Mouse (Mus musculus): ENCODE measurements at regions not wholly inside any gene's neighbourhood (a gene's known extent, or its start where the extent isn't known, plus 50 kb on each side); places are given as distances from the start of the nearest gene placed in this dataset.

- DNase-seq: peak; percentile 29
Observed at GRCm38 (mm10) chr6:89059431-89059975, 157.5 kb downstream of the Tpra1 start.

GRCm38 (mm10) chr6:89064977-89065580 lies 163.0 kb downstream of the Tpra1 start:
- DNase-seq: no peak

GRCm38 (mm10) chr6:89066588-89066987 lies 164.5 kb downstream of the Tpra1 start:
- no peak for DNase-seq

GRCm38 (mm10) chr6:89068286-89068685 lies 166.2 kb downstream of the Tpra1 start:
- DNase-seq: no peak

- no peak for DNase-seq
Observed at GRCm38 (mm10) chr6:89069108-89069507, 167.1 kb downstream of the Tpra1 start.

GRCm38 (mm10) chr6:89070011-89070410 lies 168.0 kb downstream of the Tpra1 start:
- no peak for DNase-seq

GRCm38 (mm10) chr6:89071766-89072165 lies 169.7 kb downstream of the Tpra1 start:
- DNase-seq: no peak

GRCm38 (mm10) chr6:89072569-89072968 lies 170.5 kb downstream of the Tpra1 start:
- DNase-seq: no peak

- DNase-seq: no peak
Observed at GRCm38 (mm10) chr6:89081624-89082300, 179.7 kb downstream of the Tpra1 start.

GRCm38 (mm10) chr6:89084437-89084836 lies 182.4 kb downstream of the Tpra1 start:
- DNase-seq: peak; percentile 22

- no peak for DNase-seq
Observed at GRCm38 (mm10) chr6:89085151-89085550, 183.1 kb downstream of the Tpra1 start.

GRCm38 (mm10) chr6:89087620-89088019 lies 185.6 kb downstream of the Tpra1 start:
- DNase-seq: no peak

GRCm38 (mm10) chr6:89090096-89090495 lies 188.0 kb downstream of the Tpra1 start:
- DNase-seq: no peak

GRCm38 (mm10) chr6:89095911-89096310 lies 193.9 kb downstream of the Tpra1 start:
- DNase-seq: no peak

- DNase-seq: no peak
Observed at GRCm38 (mm10) chr6:89097531-89097930, 195.5 kb downstream of the Tpra1 start.

GRCm38 (mm10) chr6:89119241-89119640 lies 217.2 kb downstream of the Tpra1 start:
- no peak for DNase-seq

GRCm38 (mm10) chr6:89121023-89121745 lies 219.1 kb downstream of the Tpra1 start:
- no peak for DNase-seq

GRCm38 (mm10) chr6:89121746-89122070 lies 219.7 kb downstream of the Tpra1 start:
- no peak for DNase-seq

GRCm38 (mm10) chr6:89125916-89126315 lies 223.9 kb downstream of the Tpra1 start:
- no peak for DNase-seq

- DNase-seq: peak; percentile 9
Observed at GRCm38 (mm10) chr6:89128141-89128540, 226.1 kb downstream of the Tpra1 start.

- no peak for DNase-seq
Observed at GRCm38 (mm10) chr6:89140469-89140868, 222.0 kb downstream of the Plxna1 start.

GRCm38 (mm10) chr6:89153027-89153662 lies 209.3 kb downstream of the Plxna1 start:
- DNase-seq: no peak

- DNase-seq: no peak
Observed at GRCm38 (mm10) chr6:89157501-89157900, 204.9 kb downstream of the Plxna1 start.

Measured in thymus, postnatal 14 days (tissue).